Mouse (Mus musculus) adrenal gland, adult (tissue): ENCODE results near the gene Oxct2a.

Source experiments
- DNase-seq, 2 experiments: peaks; one replicate each; pipeline ENCODE4 v3.0.0; 2022 to 2023; ENCODE audit warnings: low spot score in 1 of 2; ENCODE audit not compliant: inconsistent age in 2 of 2

Gene Oxct2a

GRCm38 (mm10) chr4:123282915-123283674 lies 40.3 kb downstream of the Oxct2a start:
- peak; percentile 72 to 83 for DNase-seq

GRCm38 (mm10) chr4:123282500-123282899 lies 40.9 kb downstream of the Oxct2a start:
- DNase-seq: peak; percentile 95 to 97

GRCm38 (mm10) chr4:123280117-123280516 lies 43.3 kb downstream of the Oxct2a start:
- DNase-seq: no peak
